Mouse (Mus musculus) hindbrain, embryonic 10.5 days (tissue): Measurements from ENCODE around the gene Npm1. TPM values are rescaled to one million over a fixed set of nuclear protein-coding genes. Genes with fewer than 3 reads are reported as not detected.
A peak's percentile ranks its signal among the peaks of the same experiment; 100 is the strongest.

Experiments
- DNase-seq: peaks from one replicate; pipeline ENCODE4 v3.0.0-alpha.2; 2017; ENCODE audit warnings: low spot score
- H3K27ac ChIP-seq: fragments of 300-500 bp; sonication (generic); 2 replicates; pipeline ENCODE4 v1.5.1; 2016; ENCODE audit warnings: mild to moderate bottlenecking, moderate library complexity
- H3K27me3 ChIP-seq: fragments of 300-500 bp; sonication (generic); 2 replicates; pipeline ENCODE4 v1.6.1; 2016; ENCODE audit warnings: mild to moderate bottlenecking; ENCODE audit not compliant: poor library complexity, insufficient read depth, severe bottlenecking
- H3K36me3 ChIP-seq: fragments of 300-500 bp; sonication (generic); 2 replicates; pipeline ENCODE4 v1.6.1; 2016; ENCODE audit warnings: mild to moderate bottlenecking, moderate library complexity
- H3K4me1 ChIP-seq: fragments of 300-500 bp; sonication (generic); replicated peaks from 2 replicates; pipeline ENCODE4 v1.6.1; 2016; ENCODE audit warnings: mild to moderate bottlenecking
- H3K4me3 ChIP-seq: fragments of 300-500 bp; sonication (generic); 2 replicates; pipeline ENCODE4 v1.5.1; 2016; ENCODE audit warnings: mild to moderate bottlenecking, moderate library complexity
- H3K9me3 ChIP-seq: fragments of 300-500 bp; sonication (generic); 2 replicates; pipeline ENCODE4 v1.6.1; 2016; ENCODE audit warnings: mild to moderate bottlenecking, moderate library complexity
- WGBS: fragments of 180-500 bp; shearing (Covaris S2); methylation state at CpG from one replicate; pipeline ENCODE4 v1.1.7; 2016; 5-methylcytosine and 5-hydroxymethylcytosine counted together
- polyA plus RNA-seq: library from polyadenylated mRNA; unstranded; fragments of >200 nt; fragmentation: Nextera tagmentation; extraction: Ambion mirVana; gene quantifications from 2 replicates; pipeline ENCODE4 v1.2.1, GENCODE M21; 2016

Gene Npm1
- polyA plus RNA-seq, 1 experiment from 2014 or later, result 691 TPM

GRCm38 (mm10) chr11:33198351-33199116 is 35.5 kb upstream of the Npm1 start:
- Histone ChIP-seq H3K27ac (no peak overlapping the region), H3K9me3 (peaks cover 8% of the 10 kb centered on the region), H3K4me1 (peaks cover 68% of the 10 kb centered on the region), H3K4me3 (peak overlapping the region; percentile 53; the same call in 1 of the 2 replicates), H3K36me3 (no peaks in the 10 kb centered on the region), H3K27me3 (peaks cover 99% of the 10 kb centered on the region)
- DNase-seq, result peak; percentile 37
- 11% methylated on average over 22 of the region's 22 CpGs for WGBS

DNA sequence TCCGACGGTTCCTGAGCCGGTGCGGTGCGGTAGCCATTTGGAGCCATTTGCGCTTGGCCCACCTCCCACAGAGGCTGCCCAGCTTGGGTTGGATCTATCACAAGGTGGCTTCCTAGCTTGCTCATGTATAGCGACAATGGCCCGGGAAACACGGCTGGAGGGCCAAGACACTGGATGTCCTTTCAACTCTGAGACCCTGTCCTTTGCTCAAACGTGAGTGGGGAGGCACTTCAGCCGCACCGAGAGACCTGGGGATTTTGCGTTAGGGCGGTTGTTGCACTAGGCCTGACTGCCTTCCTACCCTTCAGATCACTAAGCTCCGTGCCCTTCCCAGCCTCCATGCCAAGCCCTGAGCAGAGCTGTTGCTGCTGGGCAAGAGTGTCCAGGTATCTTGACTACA is 34.7 kb upstream of the Npm1 start:
- no peak for DNase-seq
- H3K9me3 ChIP-seq, result peaks cover 8% of the 10 kb centered on the region
- H3K4me3 ChIP-seq, result peak overlapping the region; percentile 11; the same call in 1 of the 2 replicates
- WGBS, result 9% methylated on average over 15 of the region's 15 CpGs
- peaks cover 62% of the 10 kb centered on the region for H3K4me1 ChIP-seq
- peaks cover 99% of the 10 kb centered on the region for H3K27me3 ChIP-seq
- H3K27ac ChIP-seq, result no peak overlapping the region
- no peaks in the 10 kb centered on the region for H3K36me3 ChIP-seq

GRCm38 (mm10) chr11:33197133-33197514 is 34.1 kb upstream of the Npm1 start:
- H3K9me3 ChIP-seq, result peaks cover 8% of the 10 kb centered on the region
- H3K4me1 ChIP-seq, result peaks cover 57% of the 10 kb centered on the region
- H3K4me3 ChIP-seq, result no peak overlapping the region
- peaks cover 99% of the 10 kb centered on the region for H3K27me3 ChIP-seq
- H3K27ac ChIP-seq, result no peak overlapping the region
- H3K36me3 ChIP-seq, result no peaks in the 10 kb centered on the region
- peak; percentile 25 for DNase-seq
- 20% methylated on average over 13 of the region's 13 CpGs for WGBS

- H3K4me1 ChIP-seq, result peaks cover 51% of the 10 kb centered on the region
- DNase-seq, result peak; percentile 41
- H3K9me3 ChIP-seq, result peaks cover 8% of the 10 kb centered on the region
- H3K27ac ChIP-seq, result peak overlapping the region; percentile 31; the same call in 1 of the 2 replicates
- peak overlapping the region; percentile 7 for H3K4me3 ChIP-seq
- H3K36me3 ChIP-seq, result no peaks in the 10 kb centered on the region
- WGBS, result 4% methylated on average over 24 of the region's 24 CpGs
- peaks cover 99% of the 10 kb centered on the region for H3K27me3 ChIP-seq
These were observed 33.6 kb upstream of the Npm1 start for GRCm38 (mm10) chr11:33196447-33197132.

DNA sequence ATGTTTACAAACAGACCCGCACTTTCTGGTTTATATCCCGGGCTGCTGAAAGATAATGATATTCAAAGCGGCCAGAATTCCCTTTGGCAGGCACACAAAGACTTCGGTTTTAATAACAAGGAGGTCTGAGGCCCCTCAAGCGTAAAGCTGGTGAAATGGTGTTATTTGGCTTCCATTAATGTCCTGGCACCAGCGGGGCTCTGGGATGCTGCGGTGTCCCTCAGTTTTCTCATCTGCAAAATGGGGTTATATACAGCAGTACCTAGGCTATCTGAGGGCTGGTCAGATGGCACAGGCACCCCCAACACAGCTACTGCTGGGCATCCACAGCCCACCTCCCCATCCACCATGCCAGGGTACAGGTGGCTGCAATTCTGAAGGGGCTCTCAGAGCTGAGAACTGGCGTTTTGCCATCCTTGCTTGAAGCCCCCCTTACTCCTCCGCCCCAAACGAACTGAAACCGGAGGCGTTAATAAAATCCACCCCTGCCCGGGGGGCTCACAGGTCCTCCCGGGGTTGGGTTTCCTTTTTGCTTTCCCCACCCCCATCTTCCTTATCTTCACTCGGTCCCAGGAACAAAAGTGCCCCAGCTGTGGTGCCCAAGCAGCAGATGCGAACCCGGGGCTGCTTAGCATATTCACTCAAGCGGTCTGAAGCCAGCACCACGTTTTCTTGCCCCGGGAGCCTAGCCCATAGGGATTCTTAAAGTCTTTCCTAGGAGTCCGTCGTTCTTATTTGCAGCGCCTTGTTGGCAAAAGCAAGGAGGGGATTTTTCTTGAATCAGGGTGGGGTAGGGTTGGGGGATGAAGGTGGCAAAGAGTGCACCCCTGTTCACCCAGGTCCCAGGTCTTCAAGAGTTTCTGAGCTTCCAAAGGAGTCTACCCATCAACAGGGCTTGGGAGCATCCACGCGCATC is 32.8 kb upstream of the Npm1 start:
- H3K27me3 ChIP-seq, result peaks cover 99% of the 10 kb centered on the region
- 3% methylated on average over 25 of the region's 25 CpGs for WGBS
- H3K9me3 ChIP-seq, result peaks cover 8% of the 10 kb centered on the region
- no peaks in the 10 kb centered on the region for H3K36me3 ChIP-seq
- 0 out of 2 replicates have a peak overlapping the region, but pooled peaks have one; percentile 18 for H3K4me3 ChIP-seq
- H3K27ac ChIP-seq, result peak overlapping the region; percentile 31; the same call in 1 of the 2 replicates
- peak; percentile 58 for DNase-seq
- H3K4me1 ChIP-seq, result peaks cover 43% of the 10 kb centered on the region

DNA sequence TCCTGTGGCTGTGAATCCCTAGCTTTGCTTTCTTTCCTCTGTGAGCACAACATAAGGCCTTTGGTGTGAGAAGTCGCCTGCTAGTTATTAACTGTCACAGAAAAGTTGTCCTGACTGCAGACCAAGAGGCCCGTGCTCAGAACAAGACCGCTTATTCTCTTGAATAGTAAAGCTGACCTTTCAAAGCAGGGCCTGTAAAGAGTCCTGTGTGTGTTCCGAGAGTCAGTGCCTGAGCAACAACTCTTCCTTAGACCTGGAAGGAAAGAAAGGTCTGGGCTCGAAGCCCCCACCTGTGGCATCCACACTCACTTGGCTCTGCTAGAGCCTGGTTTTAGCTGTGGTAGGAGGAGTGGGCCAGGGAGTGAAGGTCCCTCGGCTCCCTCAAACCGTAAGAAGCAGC is 32.1 kb upstream of the Npm1 start:
- peak; percentile 37 for DNase-seq
- Histone ChIP-seq H3K27ac (no peak overlapping the region), H3K27me3 (peaks cover 97% of the 10 kb centered on the region), H3K36me3 (no peaks in the 10 kb centered on the region), H3K4me1 (peaks cover 36% of the 10 kb centered on the region), H3K4me3 (no peak overlapping the region), H3K9me3 (peaks cover 8% of the 10 kb centered on the region)
- WGBS, result 10% methylated on average over 7 of the region's 7 CpGs

DNA sequence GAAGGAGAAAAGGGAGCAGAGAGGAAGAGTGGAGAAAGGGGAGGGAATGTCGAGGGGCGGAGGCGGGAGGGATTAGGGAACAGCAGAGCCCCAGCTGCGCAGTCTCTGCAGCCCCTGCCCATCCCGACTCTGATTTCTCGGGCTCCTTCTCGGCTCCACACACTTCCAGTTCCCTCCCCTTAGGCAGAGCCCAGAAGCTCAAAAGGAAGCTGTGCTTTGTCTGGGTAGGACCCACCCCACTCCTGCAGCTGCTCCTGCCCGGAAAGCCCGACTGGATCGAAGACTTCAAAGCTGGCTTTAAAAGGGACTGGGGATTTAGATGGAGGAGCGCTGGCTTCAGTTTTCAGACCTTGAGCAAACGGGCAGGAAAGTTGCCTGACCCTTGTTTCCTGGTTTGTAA is 30.7 kb upstream of the Npm1 start:
- Histone ChIP-seq H3K4me1 (peaks cover 28% of the 10 kb centered on the region), H3K9me3 (peaks cover 8% of the 10 kb centered on the region), H3K36me3 (no peaks in the 10 kb centered on the region), H3K27me3 (peaks cover 90% of the 10 kb centered on the region), H3K27ac (no peak overlapping the region), H3K4me3 (peak overlapping the region; percentile 31)
- peak; percentile 54 for DNase-seq
- WGBS, result under 1% methylated on average over 12 of the region's 12 CpGs

GRCm38 (mm10) chr11:33181804-33182203 is 18.8 kb upstream of the Npm1 start:
- 82% methylated on average over 3 of the region's 3 CpGs for WGBS
- Histone ChIP-seq H3K9me3 (no peaks in the 10 kb centered on the region), H3K4me1 (peaks cover 22% of the 10 kb centered on the region), H3K4me3 (no peak overlapping the region), H3K27me3 (peaks cover 57% of the 10 kb centered on the region), H3K36me3 (no peaks in the 10 kb centered on the region), H3K27ac (no peak overlapping the region)
- no peak for DNase-seq

DNA sequence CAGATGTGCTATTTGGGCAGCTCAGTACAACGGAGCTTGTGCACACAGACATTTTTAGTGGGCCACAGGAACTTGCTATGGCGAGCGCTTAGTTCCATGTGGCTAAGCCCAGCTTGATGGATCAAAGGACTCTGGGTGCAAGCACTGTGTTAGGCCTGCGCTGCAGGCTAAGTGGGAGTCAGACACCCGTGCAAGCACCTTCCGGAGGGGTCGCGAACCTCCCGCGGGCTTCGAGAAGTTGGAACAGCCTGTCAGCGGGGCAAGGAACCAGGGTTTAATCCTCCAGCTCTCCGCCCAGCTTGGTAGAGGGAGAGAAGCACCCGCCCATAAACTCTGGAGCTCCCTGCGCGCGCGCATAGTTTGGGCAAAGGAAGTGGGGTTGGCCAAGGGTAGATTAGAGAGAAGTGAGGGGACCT is 17.7 kb upstream of the Npm1 start:
- Histone ChIP-seq H3K4me3 (peak overlapping the region; percentile 45), H3K9me3 (no peaks in the 10 kb centered on the region), H3K4me1 (peaks cover 22% of the 10 kb centered on the region), H3K36me3 (no peaks in the 10 kb centered on the region), H3K27me3 (peaks cover 68% of the 10 kb centered on the region), H3K27ac (peak overlapping the region; percentile 53; the same call in 1 of the 2 replicates)
- under 1% methylated on average over 18 of the region's 18 CpGs for WGBS
- DNase-seq, result peak; percentile 44

- 24% methylated on average over 1 of the region's 1 CpGs for WGBS
- Histone ChIP-seq H3K27me3 (peaks cover 75% of the 10 kb centered on the region), H3K36me3 (no peaks in the 10 kb centered on the region), H3K9me3 (no peaks in the 10 kb centered on the region), H3K4me3 (no peak overlapping the region), H3K4me1 (peaks cover 22% of the 10 kb centered on the region), H3K27ac (no peak overlapping the region)
- no peak for DNase-seq
These were observed 16.8 kb upstream of the Npm1 start for GRCm38 (mm10) chr11:33179802-33180201.

DNA sequence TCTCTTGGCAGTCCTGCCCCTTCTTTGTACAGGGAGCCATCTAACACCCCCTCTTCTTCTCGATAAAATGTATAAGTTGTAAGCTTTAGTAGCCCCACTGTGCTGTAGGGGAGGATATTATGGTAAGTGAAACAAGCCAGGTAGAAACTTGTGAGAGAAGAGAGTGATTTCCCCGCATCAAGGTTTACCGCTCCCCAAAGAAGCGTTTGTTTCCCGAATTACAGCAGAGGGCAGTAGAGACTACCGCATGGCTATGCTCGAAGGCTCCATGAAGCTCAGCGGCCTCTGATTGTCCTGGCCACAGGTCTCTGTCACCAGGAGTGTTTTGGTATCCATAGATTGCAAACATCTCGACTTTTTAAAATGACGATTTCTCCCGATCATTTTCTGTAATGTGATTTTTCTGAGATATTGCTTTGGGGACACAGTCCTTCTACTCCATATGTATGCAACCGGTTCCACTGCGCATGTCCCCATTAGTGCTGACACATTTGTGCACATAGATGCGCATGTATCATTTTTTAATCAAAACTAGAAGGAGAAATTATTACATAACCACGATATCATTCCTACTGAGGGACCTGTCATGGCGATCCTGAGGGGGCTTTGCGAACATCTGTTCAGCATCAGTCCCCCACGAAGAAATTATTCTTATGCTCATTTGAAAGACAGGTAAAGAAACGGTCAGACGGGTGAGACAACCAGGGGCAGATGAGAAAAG is 13.7 kb upstream of the Npm1 start:
- Histone ChIP-seq H3K4me3 (no peak overlapping the region), H3K4me1 (peaks cover 22% of the 10 kb centered on the region), H3K27ac (no peak overlapping the region), H3K27me3 (peaks cover 69% of the 10 kb centered on the region), H3K36me3 (no peaks in the 10 kb centered on the region), H3K9me3 (no peaks in the 10 kb centered on the region)
- WGBS, result 34% methylated on average over 20 of the region's 20 CpGs
- peak; percentile 59 for DNase-seq

DNA sequence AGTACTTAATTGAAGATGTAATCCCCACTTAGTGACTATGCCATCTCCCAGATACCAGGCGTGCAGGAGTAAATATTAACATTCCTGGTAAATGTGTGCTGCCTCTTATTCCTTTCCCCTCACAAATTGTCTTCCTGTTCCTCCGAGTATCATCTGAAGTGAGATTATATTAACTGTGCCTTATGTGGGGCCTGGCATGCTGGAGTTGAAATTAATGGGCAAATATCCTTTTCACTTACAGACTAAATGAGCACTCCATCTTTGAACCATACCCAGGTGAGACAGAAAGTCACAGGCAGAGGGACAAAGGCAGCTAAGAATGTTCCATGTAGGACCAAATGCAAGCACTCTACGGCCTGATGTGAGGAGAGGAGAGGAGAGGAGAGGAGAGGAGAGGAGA is 12.8 kb upstream of the Npm1 start:
- Histone ChIP-seq H3K27ac (no peak overlapping the region), H3K9me3 (no peaks in the 10 kb centered on the region), H3K36me3 (no peaks in the 10 kb centered on the region), H3K27me3 (peaks cover 64% of the 10 kb centered on the region), H3K4me1 (peaks cover 16% of the 10 kb centered on the region), H3K4me3 (no peak overlapping the region)
- 60% methylated on average over 3 of the region's 3 CpGs for WGBS
- no peak for DNase-seq
